27 mouse cellular contexts compared by ENCODE assay signal in genomic region chr13:79387928-79388327, GRCm38 (mm10).
DNase-seq lines count a peak whose midpoint lies in the region; ATAC-seq lines count a peak whose summit lies in the region.
"Had no signal": no experiment of that assay in that cellular context is flagged by ENCODE, and none has a peak within 500 bp of the region (broad histone marks: within the 10 kb centered on the region; RNA-seq: fewer than 3 reads in every experiment).

No protein-coding gene starts in this region.

- H3K27ac ChIP-seq in midbrain, embryonic 14.5 days (replicated peaks; ENCODE audit: low read depth, low read length) = no peak overlapping the region
- H3K27ac ChIP-seq in midbrain, embryonic 16.5 days (ENCODE audit: low read length) = no peak overlapping the region
- no peak overlapping the region for H3K27ac ChIP-seq in embryonic facial prominence, embryonic 10.5 days (replicated peaks)
- no peak overlapping the region for H3K27ac ChIP-seq in forebrain, embryonic 14.5 days (ENCODE audit: low read depth, low read length)
- H3K27ac ChIP-seq in liver, embryonic 11.5 days (ENCODE audit: low read depth, low read length) = no peak overlapping the region
- H3K27ac ChIP-seq: embryonic facial prominence, embryonic 15.5 days; hindbrain, embryonic 10.5 days; kidney, embryonic 15.5 days; liver, embryonic 14.5 days; lung, embryonic 15.5 days; neural tube, embryonic 13.5 days; stomach, postnatal 0 days had no signal

- no peaks in the 10 kb centered on the region for H3K9me3 ChIP-seq in midbrain, embryonic 14.5 days (ENCODE audit: control insufficient read depth, low read length)
- no peaks in the 10 kb centered on the region for H3K9me3 ChIP-seq in midbrain, embryonic 16.5 days (replicated peaks; ENCODE audit: control insufficient read depth, low read length, poor library complexity, severe bottlenecking)
- no peaks in the 10 kb centered on the region for H3K9me3 ChIP-seq in embryonic facial prominence, embryonic 10.5 days
- H3K9me3 ChIP-seq in forebrain, embryonic 14.5 days (replicated peaks; ENCODE audit: control insufficient read depth, low read length) = no peaks in the 10 kb centered on the region
- no peaks in the 10 kb centered on the region for H3K9me3 ChIP-seq in liver, embryonic 11.5 days (ENCODE audit: control insufficient read depth, low read length)
- H3K9me3 ChIP-seq: embryonic facial prominence, embryonic 15.5 days; heart, embryonic 12.5 days; hindbrain, embryonic 10.5 days; kidney, embryonic 15.5 days; lung, embryonic 15.5 days; neural tube, embryonic 13.5 days had no signal

- no peak overlapping the region for H3K9ac ChIP-seq in midbrain, embryonic 14.5 days (replicated peaks; ENCODE audit: low read length)
- no peak overlapping the region for H3K9ac ChIP-seq in midbrain, embryonic 16.5 days (ENCODE audit: low read depth, low read length)
- H3K9ac ChIP-seq in forebrain, embryonic 14.5 days (ENCODE audit: low read length) = no peak overlapping the region
- H3K9ac ChIP-seq in liver, embryonic 11.5 days (ENCODE audit: low read depth, low read length) = no peak overlapping the region
- H3K9ac ChIP-seq: embryonic facial prominence, embryonic 15.5 days; heart, embryonic 12.5 days; kidney, embryonic 15.5 days; liver, embryonic 14.5 days; lung, embryonic 15.5 days; neural tube, embryonic 13.5 days had no signal

- H3K4me3 ChIP-seq in midbrain, embryonic 14.5 days (replicated peaks; ENCODE audit: low read depth, low read length) = no peak overlapping the region
- no peak overlapping the region for H3K4me3 ChIP-seq in midbrain, embryonic 16.5 days (ENCODE audit: low read depth, low read length)
- no peak overlapping the region for H3K4me3 ChIP-seq in embryonic facial prominence, embryonic 10.5 days
- no peak overlapping the region for H3K4me3 ChIP-seq in forebrain, embryonic 14.5 days (ENCODE audit: low read depth, low read length)
- H3K4me3 ChIP-seq in liver, embryonic 11.5 days (ENCODE audit: low read depth, low read length) = no peak overlapping the region
- H3K4me3 ChIP-seq: embryonic facial prominence, embryonic 15.5 days; heart, embryonic 12.5 days; hindbrain, embryonic 10.5 days; kidney, embryonic 15.5 days; lung, embryonic 15.5 days; myocyte; neural tube, embryonic 13.5 days had no signal

- DNase-seq in midbrain, embryonic 14.5 days = peak; percentile 7
- peak; percentile 12 for DNase-seq in embryonic facial prominence, embryonic 10.5 days (ENCODE audit: low spot score)
- peak; percentile 74 for DNase-seq in forebrain, embryonic 14.5 days (ENCODE audit: low spot score)
- no peak for DNase-seq in spleen, postnatal 36 days (ENCODE audit: low spot score in 2 of 2)
- no peak for DNase-seq in liver, embryonic 11.5 days (ENCODE audit: low spot score)
- DNase-seq in spleen, postnatal 4 days (ENCODE audit: low spot score in 2 of 2) = no peak
- DNase-seq: adrenal gland, postnatal 10 days; cerebellum, adult 2 months; gastrocnemius, postnatal 14 days; heart, adult 11 months; heart, postnatal 10 days; kidney, adult 11 months; kidney, postnatal 36 days; lung, postnatal 4 days; right cerebral cortex, adult 18-20 months; thymus, adult 2 months; thymus, postnatal 4 days had no signal

- H3K36me3 ChIP-seq in midbrain, embryonic 14.5 days (ENCODE audit: control insufficient read depth, insufficient read depth, low read length) = no peaks in the 10 kb centered on the region
- H3K36me3 ChIP-seq in midbrain, embryonic 16.5 days (ENCODE audit: control insufficient read depth, insufficient read depth, low read length) = no peaks in the 10 kb centered on the region
- no peaks in the 10 kb centered on the region for H3K36me3 ChIP-seq in embryonic facial prominence, embryonic 10.5 days (replicated peaks)
- H3K36me3 ChIP-seq in forebrain, embryonic 14.5 days (ENCODE audit: control insufficient read depth, insufficient read depth, low read length) = no peaks in the 10 kb centered on the region
- H3K36me3 ChIP-seq in liver, embryonic 11.5 days (ENCODE audit: control insufficient read depth, insufficient read depth, low read length) = no peaks in the 10 kb centered on the region
- H3K36me3 ChIP-seq: embryonic facial prominence, embryonic 15.5 days; heart, embryonic 12.5 days; hindbrain, embryonic 10.5 days; kidney, embryonic 15.5 days; lung, embryonic 15.5 days; neural tube, embryonic 13.5 days had no signal

- ATAC-seq in midbrain, embryonic 14.5 days (ENCODE audit: low FRiP score, low TSS enrichment) = no peak
- ATAC-seq in midbrain, embryonic 16.5 days = no peak
- ATAC-seq in forebrain, embryonic 14.5 days = peak; percentile 93
- ATAC-seq in liver, embryonic 11.5 days (replicated peaks; ENCODE audit: low FRiP score) = no peak

- no peaks in the 10 kb centered on the region for H3K27me3 ChIP-seq in midbrain, embryonic 14.5 days (ENCODE audit: control insufficient read depth, insufficient read depth, low read length)
- no peaks in the 10 kb centered on the region for H3K27me3 ChIP-seq in midbrain, embryonic 16.5 days (ENCODE audit: control insufficient read depth, insufficient read depth, low read depth, low read length)
- H3K27me3 ChIP-seq in embryonic facial prominence, embryonic 10.5 days (replicated peaks; ENCODE audit: low read depth, poor library complexity, severe bottlenecking) = no peaks in the 10 kb centered on the region
- H3K27me3 ChIP-seq in forebrain, embryonic 14.5 days (replicated peaks; ENCODE audit: control insufficient read depth, insufficient read depth, low read length) = no peaks in the 10 kb centered on the region
- no peaks in the 10 kb centered on the region for H3K27me3 ChIP-seq in liver, embryonic 11.5 days (replicated peaks; ENCODE audit: control insufficient read depth, insufficient read depth, low read length)
- H3K27me3 ChIP-seq: embryonic facial prominence, embryonic 15.5 days; heart, embryonic 12.5 days; kidney, embryonic 15.5 days; lung, embryonic 15.5 days; neural tube, embryonic 13.5 days had no signal

- no peaks in the 10 kb centered on the region for H3K4me1 ChIP-seq in midbrain, embryonic 14.5 days (ENCODE audit: control insufficient read depth, insufficient read depth, low read length)
- H3K4me1 ChIP-seq in midbrain, embryonic 16.5 days (ENCODE audit: control insufficient read depth, insufficient read depth, low read length) = no peaks in the 10 kb centered on the region
- H3K4me1 ChIP-seq in embryonic facial prominence, embryonic 10.5 days = 0 out of 2 replicates have a peak, but pooled peaks cover 3% of the 10 kb centered on the region
- peaks cover 2% of the 10 kb centered on the region; the same call in 1 of the 2 replicates for H3K4me1 ChIP-seq in forebrain, embryonic 14.5 days (ENCODE audit: control insufficient read depth, insufficient read depth, low read length)
- H3K4me1 ChIP-seq in liver, embryonic 11.5 days (replicated peaks; ENCODE audit: control insufficient read depth, insufficient read depth, low read length) = no peaks in the 10 kb centered on the region
- H3K4me1 ChIP-seq: embryonic facial prominence, embryonic 15.5 days; heart, embryonic 12.5 days; kidney, embryonic 15.5 days; lung, embryonic 15.5 days; neural tube, embryonic 13.5 days had no signal

- no peak overlapping the region for H3K4me2 ChIP-seq in midbrain, embryonic 14.5 days (ENCODE audit: low read length)
- H3K4me2 ChIP-seq in midbrain, embryonic 16.5 days (ENCODE audit: low read length) = no peak overlapping the region
- no peak overlapping the region for H3K4me2 ChIP-seq in forebrain, embryonic 14.5 days (ENCODE audit: low read length)
- H3K4me2 ChIP-seq in liver, embryonic 11.5 days = no peak overlapping the region
- H3K4me2 ChIP-seq: embryonic facial prominence, embryonic 15.5 days; heart, embryonic 12.5 days; kidney, embryonic 15.5 days; lung, embryonic 15.5 days; neural tube, embryonic 13.5 days had no signal

Comparison
In these comparisons a context has a peak if more than half of its experiments do, and no peak if none do; other contexts are left out.
1. DNase-seq: peak in midbrain, embryonic 14.5 days (single experiment), embryonic facial prominence, embryonic 10.5 days (single experiment) and forebrain, embryonic 14.5 days (single experiment); none in spleen, postnatal 36 days (0 of 2), liver, embryonic 11.5 days (single experiment) and spleen, postnatal 4 days (0 of 2).